Mouse (Mus musculus) heart, embryonic 14.5 days (tissue): ENCODE measurements at regions not wholly inside any gene's neighbourhood (a gene's known extent, or its start where the extent isn't known, plus 50 kb on each side); places are given as distances from the start of the nearest gene placed in this dataset.

Source experiments
- ATAC-seq: fragments of 200-750 bp; cut with Nextera tagmentation; 2 replicates; pipeline ENCODE4 v1.8.0; 2017; ENCODE audit warnings: low read depth, moderate TSS enrichment; ENCODE audit not compliant: insufficient number of reproducible peaks, insufficient read depth, low FRiP score
- H3K27ac ChIP-seq, 2 experiments: fragments of 200-500 bp in 1 of 2; fragments of 300-500 bp in 1 of 2; sonication (generic) in 1 of 2; replicated peaks in 1 of 2; 2 replicates each; pipeline ENCODE4 v1.5.1; 2012 to 2014; ENCODE audit warnings: low read depth in 2 of 2, low read length in 2 of 2, control low read depth in 1 of 2, mild to moderate bottlenecking in 1 of 2, mixed read lengths in 1 of 2; ENCODE audit not compliant: control insufficient read depth in 1 of 2, insufficient read depth in 1 of 2
- H3K27me3 ChIP-seq: fragments of 300-500 bp; sonication (generic); 2 replicates; pipeline ENCODE4 v1.6.1; 2014; ENCODE audit warnings: mild to moderate bottlenecking, low read length, control low read depth; ENCODE audit not compliant: control insufficient read depth, insufficient read depth
- H3K36me3 ChIP-seq: fragments of 300-500 bp; sonication (generic); 2 replicates; pipeline ENCODE4 v1.6.1; 2014; ENCODE audit warnings: mild to moderate bottlenecking, control low read depth, low read length, mixed read lengths; ENCODE audit not compliant: control insufficient read depth, insufficient read depth
- H3K4me1 ChIP-seq, 2 experiments: fragments of 200-500 bp in 1 of 2; fragments of 300-500 bp in 1 of 2; sonication (generic) in 1 of 2; 2 replicates each; pipeline ENCODE4 v1.6.1; 2012 to 2014; ENCODE audit warnings: low read length in 2 of 2, control low read depth in 1 of 2, mixed read lengths in 1 of 2; ENCODE audit not compliant: control insufficient read depth in 2 of 2, insufficient read depth in 2 of 2
- H3K4me2 ChIP-seq: fragments of 300-500 bp; sonication (generic); 2 replicates; pipeline ENCODE4 v1.6.1; 2014; ENCODE audit warnings: mild to moderate bottlenecking, low read length
- H3K4me3 ChIP-seq, 2 experiments: fragments of 200-500 bp in 1 of 2; fragments of 300-500 bp in 1 of 2; sonication (generic) in 1 of 2; 2 replicates each; pipeline ENCODE4 v1.5.1; 2012 to 2014; ENCODE audit warnings: low read length in 2 of 2, mild to moderate bottlenecking in 2 of 2, control low read depth in 1 of 2, low read depth in 1 of 2, moderate library complexity in 1 of 2; ENCODE audit not compliant: control insufficient read depth in 1 of 2, insufficient read depth in 1 of 2
- H3K9ac ChIP-seq: fragments of 300-500 bp; sonication (generic); 2 replicates; pipeline ENCODE4 v1.6.1; 2014; ENCODE audit warnings: mild to moderate bottlenecking, low read length
- H3K9me3 ChIP-seq: fragments of 300-500 bp; sonication (generic); 2 replicates; pipeline ENCODE4 v1.6.1; 2016; ENCODE audit warnings: low read length, control low read depth; ENCODE audit not compliant: control insufficient read depth
- WGBS: fragments of 180-500 bp; shearing (Covaris S2); extraction: QIAGEN DNeasy Blood & Tissue Kit; methylation state at CpG from one replicate; pipeline ENCODE4 v1.1.7; 2014; 5-methylcytosine and 5-hydroxymethylcytosine counted together

DNA sequence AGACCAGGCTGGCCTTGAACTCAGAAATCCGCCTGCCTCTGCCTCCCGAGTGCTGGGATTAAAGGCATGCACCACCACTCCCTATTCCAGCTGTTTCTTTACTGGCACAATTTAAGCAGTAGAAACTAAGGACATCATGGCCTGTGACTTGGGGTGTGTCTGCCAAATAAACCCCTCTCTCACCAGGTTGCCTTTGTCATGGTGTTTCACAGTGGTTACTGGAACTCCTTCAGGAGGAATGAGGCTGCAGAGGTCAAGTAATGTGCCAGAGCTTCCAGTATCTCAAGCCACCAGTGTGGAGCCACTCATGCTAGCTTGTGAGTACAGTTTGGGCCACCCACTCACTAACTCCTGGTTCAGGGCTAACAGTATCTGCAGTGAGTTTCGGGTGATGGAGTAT is 200.5 kb upstream of the Daam1 start:
- Histone ChIP-seq H3K27ac (no peak overlapping the region), H3K9ac (no peak overlapping the region), H3K4me2 (no peak overlapping the region), H3K36me3 (no peaks in the 10 kb centered on the region), H3K4me3 (no peak overlapping the region), H3K27me3 (no peaks in the 10 kb centered on the region), H3K4me1 (peaks cover 17 to 18% of the 10 kb centered on the region in 2 experiments), H3K9me3 (no peaks in the 10 kb centered on the region)
- ATAC-seq = no peak
- 89% methylated on average over 3 of the region's 3 CpGs for WGBS

DNA sequence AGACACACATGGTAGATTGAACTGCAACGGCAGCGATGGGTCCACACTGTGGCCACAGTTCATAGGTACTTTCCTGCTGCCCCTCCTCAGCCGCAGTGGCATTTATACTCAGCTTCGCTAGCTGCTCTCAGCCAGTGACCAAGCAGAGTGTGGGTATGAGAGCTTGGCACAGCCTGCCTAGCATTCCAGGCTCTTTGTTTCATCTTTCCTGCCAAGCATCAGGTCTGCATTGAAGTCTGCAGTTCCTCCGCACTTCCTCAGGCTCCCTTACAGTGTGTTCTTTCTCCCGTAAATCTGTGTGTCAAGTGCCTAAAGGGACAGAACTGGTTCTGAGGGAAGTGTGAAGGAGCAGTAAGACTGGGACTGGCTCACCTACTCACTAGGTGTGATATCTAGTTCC is 194.6 kb upstream of the Daam1 start:
- WGBS = 81% methylated on average over 6 of the region's 6 CpGs
- H3K36me3 ChIP-seq = no peaks in the 10 kb centered on the region
- ATAC-seq = no peak
- no peak overlapping the region for H3K4me2 ChIP-seq
- H3K9ac ChIP-seq = no peak overlapping the region
- peaks cover 12% of the 10 kb centered on the region in 2 experiments for H3K4me1 ChIP-seq
- H3K27me3 ChIP-seq = no peaks in the 10 kb centered on the region
- no peak overlapping the region for H3K27ac ChIP-seq
- H3K9me3 ChIP-seq = no peaks in the 10 kb centered on the region
- H3K4me3 ChIP-seq = no peak overlapping the region

DNA sequence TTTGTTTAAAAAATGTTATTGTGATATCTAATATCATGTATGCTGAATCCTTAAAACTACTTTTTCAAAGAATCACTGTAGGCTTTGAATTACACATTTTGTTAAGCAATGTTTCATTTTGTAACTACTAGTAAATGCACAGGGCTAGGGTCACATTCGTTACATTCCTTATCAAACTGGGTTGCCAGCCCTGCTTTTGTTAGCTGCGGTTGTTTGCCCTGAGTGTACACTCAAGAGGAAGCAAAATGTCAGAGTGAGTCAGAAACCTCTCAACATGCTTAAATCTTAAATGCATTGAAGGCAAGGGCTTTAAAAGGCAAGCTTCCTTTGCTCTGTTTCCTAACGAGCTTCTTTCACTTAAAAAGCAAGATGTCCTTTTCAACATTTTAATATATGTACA is 193.6 kb upstream of the Daam1 start:
- Histone ChIP-seq H3K9me3 (no peaks in the 10 kb centered on the region), H3K27me3 (no peaks in the 10 kb centered on the region), H3K4me2 (no peak overlapping the region), H3K36me3 (no peaks in the 10 kb centered on the region), H3K9ac (no peak overlapping the region), H3K4me1 (peaks cover 10 to 12% of the 10 kb centered on the region in 2 experiments), H3K27ac (no peak overlapping the region), H3K4me3 (no peak overlapping the region)
- 48% methylated on average over 3 of the region's 3 CpGs for WGBS
- no peak for ATAC-seq

DNA sequence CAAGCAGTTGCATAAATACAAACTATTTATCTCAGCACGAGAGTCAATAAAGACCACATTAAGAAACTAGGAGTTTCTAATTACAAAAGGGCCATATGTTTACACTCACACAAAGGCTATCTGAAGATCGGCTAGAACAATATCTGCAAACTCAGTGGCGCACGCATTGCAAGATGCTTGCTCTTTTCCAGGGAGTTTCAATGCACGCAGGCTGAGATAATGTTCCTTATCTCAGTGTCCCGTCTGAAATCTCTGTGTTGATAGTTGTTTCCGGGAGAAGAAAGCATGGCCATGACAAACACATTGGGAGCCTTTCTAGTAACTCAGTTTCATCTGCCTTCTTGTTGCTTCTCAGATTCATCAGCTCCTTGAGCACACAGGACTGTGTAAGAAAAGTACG is 192.6 kb upstream of the Daam1 start:
- Histone ChIP-seq H3K4me1 (peaks cover 10 to 12% of the 10 kb centered on the region in 2 experiments), H3K27ac (no peak overlapping the region), H3K4me3 (no peak overlapping the region), H3K27me3 (no peaks in the 10 kb centered on the region), H3K9me3 (no peaks in the 10 kb centered on the region), H3K4me2 (no peak overlapping the region), H3K9ac (no peak overlapping the region), H3K36me3 (no peaks in the 10 kb centered on the region)
- no peak for ATAC-seq
- WGBS = 35% methylated on average over 8 of the region's 8 CpGs

DNA sequence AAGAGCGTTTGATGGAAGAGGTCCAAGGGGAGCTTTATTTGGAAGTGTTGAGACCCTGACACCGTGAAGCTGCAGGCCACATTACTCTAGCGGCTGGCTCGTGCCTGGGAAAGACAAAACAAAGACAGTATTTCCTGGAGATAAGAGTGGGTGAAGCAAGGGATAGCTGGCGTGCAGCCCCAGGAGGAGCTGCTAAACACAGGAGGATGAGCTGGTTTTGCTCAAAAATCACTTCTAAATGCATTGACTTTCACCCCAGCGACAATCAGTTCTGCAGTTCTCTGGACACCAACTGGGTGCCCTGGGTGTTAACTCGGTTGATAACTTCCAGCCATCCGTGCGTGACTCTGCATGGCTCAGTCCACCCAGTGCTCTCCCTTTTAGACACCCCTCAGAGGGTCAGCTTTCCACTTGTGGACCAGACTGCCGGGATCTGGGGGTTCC is 190.8 kb upstream of the Daam1 start:
- Histone ChIP-seq H3K9ac (no peak overlapping the region), H3K9me3 (no peaks in the 10 kb centered on the region), H3K4me1 (peaks cover 10 to 12% of the 10 kb centered on the region in 2 experiments), H3K4me2 (peak overlapping the region; percentile 2; the same call in 1 of the 2 replicates), H3K36me3 (no peaks in the 10 kb centered on the region), H3K27ac (peak overlapping the region; percentile 3 to 6; a peak in 1 of 4 replicates), H3K27me3 (no peaks in the 10 kb centered on the region), H3K4me3 (no peak overlapping the region)
- peak; percentile 77 for ATAC-seq
- WGBS = 6% methylated on average over 10 of the region's 10 CpGs

DNA sequence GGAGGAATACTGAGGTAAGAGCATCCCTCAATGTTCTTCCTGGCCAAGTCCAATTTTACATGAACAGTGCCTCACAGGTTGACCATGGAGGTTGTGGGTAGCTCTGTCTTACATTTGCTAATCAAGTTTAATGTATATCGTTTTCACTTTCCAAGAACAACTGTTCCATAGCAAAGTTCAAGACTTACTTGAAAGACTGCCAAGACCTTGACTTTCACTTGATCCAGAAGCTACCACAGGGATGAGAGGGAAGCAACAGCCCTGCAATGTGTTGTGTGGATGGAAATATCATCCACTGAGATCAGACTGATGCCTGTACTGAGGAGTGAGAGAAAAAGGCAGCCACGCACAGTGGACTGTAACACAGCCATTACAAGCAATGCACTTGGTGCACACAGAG is 189.4 kb upstream of the Daam1 start:
- peaks cover 17 to 22% of the 10 kb centered on the region in 2 experiments for H3K4me1 ChIP-seq
- no peak overlapping the region for H3K9ac ChIP-seq
- 71% methylated on average over 2 of the region's 2 CpGs for WGBS
- no peak for ATAC-seq
- no peak overlapping the region for H3K4me3 ChIP-seq
- no peak overlapping the region for H3K4me2 ChIP-seq
- no peaks in the 10 kb centered on the region for H3K9me3 ChIP-seq
- H3K27me3 ChIP-seq = no peaks in the 10 kb centered on the region
- no peak overlapping the region; a peak in 1 of 4 replicates for H3K27ac ChIP-seq
- no peaks in the 10 kb centered on the region for H3K36me3 ChIP-seq

DNA sequence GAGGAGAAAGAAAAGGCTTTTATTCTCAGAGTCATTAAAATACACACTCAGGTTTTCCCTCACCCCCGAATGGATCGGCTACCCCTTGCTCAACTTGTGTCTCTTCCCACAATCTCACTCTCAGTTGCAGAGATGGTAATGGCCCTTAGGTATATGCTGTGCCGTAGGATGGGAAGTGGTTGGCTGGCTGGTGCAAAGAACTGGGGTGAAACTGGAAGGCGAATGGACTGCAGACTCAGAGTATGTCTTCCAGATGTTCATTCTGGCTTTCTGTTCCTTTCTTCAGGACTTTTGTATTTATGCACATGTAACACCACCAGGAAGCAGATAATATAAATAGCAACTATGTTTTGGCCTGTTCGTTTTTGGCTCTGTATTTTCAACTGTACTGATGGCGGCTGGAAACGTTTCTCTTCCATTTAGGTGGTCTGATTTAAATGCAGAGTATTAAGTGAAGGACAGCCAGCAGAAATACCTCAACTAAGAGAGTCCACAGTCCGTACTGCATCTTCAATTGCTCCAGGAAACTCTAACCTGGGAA is 188.0 kb upstream of the Daam1 start:
- Histone ChIP-seq H3K9ac (no peak overlapping the region), H3K4me3 (no peak overlapping the region), H3K4me2 (no peak overlapping the region), H3K9me3 (no peaks in the 10 kb centered on the region), H3K27me3 (no peaks in the 10 kb centered on the region), H3K27ac (no peak overlapping the region), H3K36me3 (no peaks in the 10 kb centered on the region), H3K4me1 (peaks cover 17 to 23% of the 10 kb centered on the region in 2 experiments)
- WGBS = 76% methylated on average over 8 of the region's 8 CpGs
- no peak for ATAC-seq

DNA sequence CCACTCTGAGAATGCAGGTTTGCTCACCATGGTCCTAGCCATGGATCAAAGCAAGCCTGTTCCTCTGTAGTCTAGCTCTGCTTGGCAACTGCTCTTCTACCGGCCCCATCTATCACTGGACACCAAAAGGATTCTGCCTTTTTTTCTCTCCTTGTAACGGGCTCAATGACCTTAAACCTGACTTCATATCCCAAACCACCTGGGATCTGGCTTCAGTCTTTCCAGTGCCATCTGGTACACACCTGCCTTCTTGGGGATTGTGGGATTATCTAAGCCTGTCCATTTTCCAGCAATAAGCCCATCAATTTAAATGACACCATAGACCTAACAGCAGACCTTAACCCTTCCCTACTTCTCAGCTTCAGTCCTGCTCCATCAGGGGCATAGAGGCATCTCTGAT is 179.6 kb upstream of the Daam1 start:
- WGBS = 63% methylated on average over 2 of the region's 2 CpGs
- Histone ChIP-seq H3K9ac (no peak overlapping the region), H3K27ac (no peak overlapping the region), H3K27me3 (no peaks in the 10 kb centered on the region), H3K4me1 (peaks cover under 1 to 3% of the 10 kb centered on the region in 2 experiments; a peak in 3 of 4 replicates), H3K4me2 (no peak overlapping the region), H3K36me3 (no peaks in the 10 kb centered on the region), H3K9me3 (no peaks in the 10 kb centered on the region), H3K4me3 (no peak overlapping the region)
- no peak for ATAC-seq
